Mouse (Mus musculus) CH12.LX (cell line): ENCODE measurements around the gene Hcn1. TPM values are rescaled to one million over a fixed set of nuclear protein-coding genes. Genes with fewer than 3 reads are reported as not detected.

Experiments used
- DNase-seq: peaks from one replicate; pipeline ENCODE4 v3.0.0-alpha.2; 2013; ENCODE audit errors: extremely low read depth
- H3K27ac ChIP-seq: 2 replicates; pipeline ENCODE4 v1.5.1; 2012; ENCODE audit warnings: low read depth, mild to moderate bottlenecking, control low read depth, moderate library complexity; ENCODE audit not compliant: insufficient read depth
- H3K27me3 ChIP-seq: replicated peaks from 2 replicates; pipeline ENCODE3; 2012; ENCODE audit warnings: inconsistent platforms
- H3K36me3 ChIP-seq, 2 experiments: replicated peaks in 1 of 2; 2 replicates each; pipeline versions ENCODE3 to v1.6.1; 2012; ENCODE audit warnings: inconsistent platforms in 1 of 2, low read length in 1 of 2, mild to moderate bottlenecking in 1 of 2, mixed read lengths in 1 of 2, moderate library complexity in 1 of 2; ENCODE audit not compliant: control insufficient read depth in 1 of 2, insufficient read depth in 1 of 2
- H3K4me1 ChIP-seq, 2 experiments: 2 replicates each; pipeline ENCODE4 v1.6.1; 2012; ENCODE audit warnings: inconsistent platforms in 1 of 2, moderate library complexity in 1 of 2; ENCODE audit not compliant: insufficient read depth in 2 of 2, control insufficient read depth in 1 of 2
- H3K4me2 ChIP-seq: 2 replicates; pipeline ENCODE4 v1.6.1; 2012; ENCODE audit warnings: low read depth, mild to moderate bottlenecking, control low read depth; ENCODE audit not compliant: poor library complexity, insufficient read depth, severe bottlenecking
- H3K4me3 ChIP-seq, 3 experiments: fragments of 150-350 bp in 1 of 3; sonication (generic) in 1 of 3; replicated peaks in 1 of 3; 2 replicates each; pipeline versions ENCODE3 to v1.5.1; 2011 to 2012; ENCODE audit warnings: low read depth in 2 of 3, low read length in 2 of 3, mild to moderate bottlenecking in 2 of 3, moderate library complexity in 2 of 3, control low read depth in 1 of 3, improper control_type of control experiment in 1 of 3, inconsistent platforms in 1 of 3, mixed read lengths in 1 of 3; ENCODE audit not compliant: poor library complexity in 1 of 3
- H3K79me2 ChIP-seq: replicated peaks from 2 replicates; pipeline ENCODE4 v1.6.1; 2012; ENCODE audit warnings: mild to moderate bottlenecking, moderate library complexity; ENCODE audit not compliant: control insufficient read depth, poor library complexity, insufficient read depth, severe bottlenecking; ENCODE audit errors: extremely low read depth
- H3K9ac ChIP-seq: 2 replicates; pipeline ENCODE4 v1.6.1; 2012; ENCODE audit warnings: low read depth, mild to moderate bottlenecking, control low read depth, moderate library complexity; ENCODE audit not compliant: insufficient read depth
- H3K9me3 ChIP-seq: replicated peaks from 2 replicates; pipeline ENCODE3; 2012; ENCODE audit warnings: low read length, inconsistent platforms, mixed read lengths
- CHD1 ChIP-seq: IDR thresholded peaks from 2 replicates; pipeline ENCODE4 v1.6.1; 2012; ENCODE audit warnings: low read depth, low read length, improper control_type of control experiment, inconsistent platforms
- CHD2 ChIP-seq: IDR thresholded peaks from 2 replicates; pipeline ENCODE4 v1.6.1; 2011; ENCODE audit warnings: low read length, improper control_type of control experiment
- ELF1 ChIP-seq: IDR thresholded peaks from 2 replicates; pipeline ENCODE4 v1.6.1; 2014; ENCODE audit warnings: low read depth, mild to moderate bottlenecking, inconsistent platforms, low read length, improper control_type of control experiment
- EP300 ChIP-seq: IDR thresholded peaks from 2 replicates; pipeline ENCODE4 v1.6.1; 2011; ENCODE audit warnings: low read length, improper control_type of control experiment
- ETS1 ChIP-seq: conservative IDR thresholded peaks from 2 replicates; pipeline ENCODE4 v1.6.1; 2012; ENCODE audit warnings: low read depth, mild to moderate bottlenecking, inconsistent platforms, low read length, improper control_type of control experiment, moderate library complexity
- IRF4 ChIP-seq: IDR thresholded peaks from 2 replicates; pipeline ENCODE4 v1.6.1; 2014; ENCODE audit warnings: low read depth, mild to moderate bottlenecking, inconsistent platforms, low read length, improper control_type of control experiment
- JUN ChIP-seq: IDR thresholded peaks from 2 replicates; pipeline ENCODE4 v1.6.1; 2011; ENCODE audit warnings: low read depth, mild to moderate bottlenecking, low read length, improper control_type of control experiment, moderate library complexity; ENCODE audit not compliant: insufficient read depth
- KAT2A ChIP-seq: IDR thresholded peaks from 2 replicates; pipeline ENCODE4 v1.6.1; 2012; ENCODE audit warnings: low read length, improper control_type of control experiment, inconsistent platforms; ENCODE audit not compliant: insufficient replicate concordance
- MAFK ChIP-seq: IDR thresholded peaks from 2 replicates; pipeline ENCODE4 v1.6.1; 2011; ENCODE audit warnings: low read length, improper control_type of control experiment; ENCODE audit not compliant: insufficient replicate concordance
- NRF1 ChIP-seq: IDR thresholded peaks from 2 replicates; pipeline ENCODE4 v1.6.1; 2014; ENCODE audit warnings: low read depth, mild to moderate bottlenecking, inconsistent platforms, low read length, improper control_type of control experiment, moderate library complexity
- PAX5 ChIP-seq: IDR thresholded peaks from 2 replicates; pipeline ENCODE4 v1.6.1; 2012; ENCODE audit warnings: low read length, inconsistent platforms, mixed read lengths
- POLR2AphosphoS2 ChIP-seq: IDR thresholded peaks from 2 replicates; pipeline ENCODE4 v1.6.1; 2011; ENCODE audit warnings: low read depth, low read length, improper control_type of control experiment
- SIN3A ChIP-seq: IDR thresholded peaks from 2 replicates; pipeline ENCODE4 v1.6.1; 2012; ENCODE audit warnings: low read length, improper control_type of control experiment, inconsistent platforms
- USF1 ChIP-seq: IDR thresholded peaks from 2 replicates; pipeline ENCODE4 v1.6.1; 2014; ENCODE audit warnings: low read depth, mild to moderate bottlenecking, inconsistent platforms, low read length, improper control_type of control experiment
- ZC3H11A ChIP-seq: IDR thresholded peaks from 2 replicates; pipeline ENCODE4 v1.6.1; 2012; ENCODE audit warnings: low read depth, mild to moderate bottlenecking, inconsistent platforms, low read length, improper control_type of control experiment
- ZMIZ1 ChIP-seq: IDR thresholded peaks from 2 replicates; pipeline ENCODE4 v1.6.1; 2012; ENCODE audit warnings: low read depth, mild to moderate bottlenecking, inconsistent platforms, low read length, improper control_type of control experiment
- dilution Hi-C: fragments of 300-500 bp; cut with MboI; formaldehyde crosslinking; loops from 2 replicates; pipeline ENCODE4 v1.14.3; 2020; ENCODE audit warnings: low sequenced_read_pairs; ENCODE audit not compliant: extremely low pct_unique_long_range_greater_than_20kb, extremely low pct_ligation_motif_present
- in situ Hi-C: fragments of 300-500 bp; cut with MboI; formaldehyde crosslinking; loops from 3 replicates; pipeline ENCODE4 v1.14.3; 2019; ENCODE audit warnings: low sequenced_read_pairs, low pct_ligation_motif_present, low pct_unique_long_range_greater_than_20kb, mixed read lengths
- polyA plus RNA-seq: library from polyadenylated mRNA; unstranded; fragments of >175 nt; gene quantifications from 2 replicates; pipeline ENCODE4 v1.2.1, GENCODE M21; 2012; ENCODE audit warnings: low read depth; ENCODE audit not compliant: insufficient read length
- total RNA-seq, 2 experiments: library from RNA; depleted of rRNA; stranded (reverse); fragments of 300-350 nt in 1 of 2; fragments of >200 nt in 1 of 2; gene quantifications; 2 replicates each; pipeline ENCODE4 v1.2.3; 2012 to 2014

The Hcn1 gene
- total and polyA plus RNA-seq, 3 experiments = not detected

GRCm38 (mm10) chr13:117842366-117842765, 240.2 kb downstream of the Hcn1 start:
- TF ChIP-seq CHD1 = no peak
- no peak for TF ChIP-seq USF1
- no peak for TF ChIP-seq POLR2AphosphoS2
- TF ChIP-seq, all 38 proteins: peak for 0
- peaks cover 0 to 9% of the 10 kb centered on the region in 2 experiments; a peak in 1 of 4 replicates for H3K4me1 ChIP-seq

GRCm38 (mm10) chr13:117847290-117847689, 245.2 kb downstream of the Hcn1 start:
- TF ChIP-seq KAT2A (no peak), SIN3A (no peak), PAX5 (no peak), USF1 (no peak), EP300 (no peak), POLR2AphosphoS2 (no peak)
- dilution Hi-C loops = no loop called here
- H3K4me1 ChIP-seq = no peaks in the 10 kb centered on the region
- no peaks in the 10 kb centered on the region for H3K36me3 ChIP-seq
- no peak for DNase-seq
- no peaks in the 10 kb centered on the region for H3K27me3 ChIP-seq
- H3K4me3 ChIP-seq = no peak overlapping the region
- H3K4me2 ChIP-seq = no peak overlapping the region
- in situ Hi-C loops = no loop called here
- no peak overlapping the region for H3K27ac ChIP-seq
- no peak overlapping the region for H3K9ac ChIP-seq
- no peaks in the 10 kb centered on the region for H3K79me2 ChIP-seq
- H3K9me3 ChIP-seq = peaks cover 4% of the 10 kb centered on the region

More at GRCm38 (mm10) chr13:117842366-117842765, 240.2 kb downstream of the Hcn1 start:
- H3K4me2 ChIP-seq = no peak overlapping the region
- no peaks in the 10 kb centered on the region for H3K79me2 ChIP-seq
- dilution Hi-C loops = no loop called here
- no peak overlapping the region for H3K4me3 ChIP-seq
- no peaks in the 10 kb centered on the region for H3K27me3 ChIP-seq
- no peak overlapping the region for H3K9ac ChIP-seq
- in situ Hi-C loops = no loop called here
- DNase-seq = no peak
- peaks cover 3% of the 10 kb centered on the region for H3K9me3 ChIP-seq
- H3K36me3 ChIP-seq = no peaks in the 10 kb centered on the region
- H3K27ac ChIP-seq = no peak overlapping the region

GRCm38 (mm10) chr13:117848757-117849156, 246.6 kb downstream of the Hcn1 start:
- Histone ChIP-seq H3K4me3 (no peak overlapping the region), H3K79me2 (no peaks in the 10 kb centered on the region), H3K36me3 (no peaks in the 10 kb centered on the region), H3K27ac (no peak overlapping the region), H3K4me1 (no peaks in the 10 kb centered on the region), H3K9ac (no peak overlapping the region), H3K4me2 (no peak overlapping the region), H3K27me3 (no peaks in the 10 kb centered on the region), H3K9me3 (peaks cover 5% of the 10 kb centered on the region)
- DNase-seq = no peak
- dilution Hi-C loops = no loop called here
- TF ChIP-seq ETS1 (no peak), ELF1 (no peak), MAFK (no peak), ZC3H11A (no peak), IRF4 (no peak), CHD2 (no peak), NRF1 (no peak), ZMIZ1 (no peak), JUN (no peak)
- in situ Hi-C loops = no loop called here
